Mouse (Mus musculus) midbrain, embryonic 12.5 days (tissue): ENCODE data around the gene Heg1. TPM values are rescaled to one million over a fixed set of nuclear protein-coding genes. Genes with fewer than 3 reads are reported as not detected.

ENCODE experiments used
- ATAC-seq: fragments of 200-750 bp; cut with Nextera tagmentation; 2 replicates; pipeline ENCODE4 v1.8.0; 2017; ENCODE audit warnings: low read depth, moderate TSS enrichment, moderate library complexity; ENCODE audit not compliant: low FRiP score
- H3K27ac ChIP-seq: fragments of 300-500 bp; sonication (generic); replicated peaks from 2 replicates; pipeline ENCODE4 v1.5.1; 2016; ENCODE audit warnings: mild to moderate bottlenecking
- H3K27me3 ChIP-seq: fragments of 300-500 bp; sonication (generic); 2 replicates; pipeline ENCODE4 v1.6.1; 2016; ENCODE audit warnings: mild to moderate bottlenecking
- H3K36me3 ChIP-seq: fragments of 300-500 bp; sonication (generic); 2 replicates; pipeline ENCODE4 v1.6.1; 2016
- H3K4me1 ChIP-seq: fragments of 300-500 bp; sonication (generic); 2 replicates; pipeline ENCODE4 v1.6.1; 2016
- H3K4me2 ChIP-seq: fragments of 300-500 bp; sonication (generic); replicated peaks from 2 replicates; pipeline ENCODE4 v1.6.1; 2016; ENCODE audit warnings: mild to moderate bottlenecking, moderate library complexity
- H3K4me3 ChIP-seq: fragments of 300-500 bp; sonication (generic); 2 replicates; pipeline ENCODE4 v1.5.1; 2016; ENCODE audit warnings: mild to moderate bottlenecking
- H3K9ac ChIP-seq: fragments of 300-500 bp; sonication (generic); replicated peaks from 2 replicates; pipeline ENCODE4 v1.6.1; 2016; ENCODE audit warnings: mild to moderate bottlenecking, moderate library complexity
- H3K9me3 ChIP-seq: fragments of 300-500 bp; sonication (generic); 2 replicates; pipeline ENCODE4 v1.6.1; 2016; ENCODE audit warnings: mild to moderate bottlenecking
- WGBS: fragments of 180-500 bp; shearing (Covaris S2); methylation state at CpG from one replicate; pipeline ENCODE4 v1.1.7; 2016; 5-methylcytosine and 5-hydroxymethylcytosine counted together
- polyA plus RNA-seq: library from polyadenylated mRNA; unstranded; fragments of >200 nt; fragmentation: Nextera tagmentation; extraction: Ambion mirVana; gene quantifications from 2 replicates; pipeline ENCODE4 v1.2.1, GENCODE M21; 2016

Heg1 gene
- polyA plus RNA-seq, 1 experiment from 2014 or later, result 34.1 TPM

GRCm38 (mm10) chr16:33723983-33724382, 39.8 kb downstream of the Heg1 start:
- ATAC-seq, result no peak
- no peak overlapping the region for H3K27ac ChIP-seq
- H3K4me3 ChIP-seq, result no peak overlapping the region
- peaks cover 78% of the 10 kb centered on the region for H3K36me3 ChIP-seq
- no peak overlapping the region for H3K4me2 ChIP-seq
- H3K4me1 ChIP-seq, result peaks cover 10% of the 10 kb centered on the region
- no peak overlapping the region for H3K9ac ChIP-seq
- WGBS, result 94% methylated on average over 3 of the region's 3 CpGs
- no peaks in the 10 kb centered on the region for H3K27me3 ChIP-seq
- H3K9me3 ChIP-seq, result peaks cover 7% of the 10 kb centered on the region

GRCm38 (mm10) chr16:33726261-33726660, 42.1 kb downstream of the Heg1 start:
- 97% methylated on average over 17 of the region's 17 CpGs for WGBS
- Histone ChIP-seq H3K9me3 (peaks cover 7% of the 10 kb centered on the region), H3K4me1 (peaks cover 10% of the 10 kb centered on the region), H3K36me3 (peaks cover 83% of the 10 kb centered on the region), H3K4me3 (no peak overlapping the region), H3K4me2 (no peak overlapping the region), H3K27me3 (no peaks in the 10 kb centered on the region), H3K27ac (no peak overlapping the region), H3K9ac (no peak overlapping the region)
- no peak for ATAC-seq

- ATAC-seq, result no peak
- H3K36me3 ChIP-seq, result peaks cover 81% of the 10 kb centered on the region
- 93% methylated on average over 7 of the region's 7 CpGs for WGBS
Measured at GRCm38 (mm10) chr16:33726892-33727291, 42.7 kb downstream of the Heg1 start.

GRCm38 (mm10) chr16:33728427-33728826, 44.3 kb downstream of the Heg1 start:
- no peak overlapping the region for H3K4me2 ChIP-seq
- ATAC-seq, result no peak
- peaks cover 7% of the 10 kb centered on the region for H3K9me3 ChIP-seq
- H3K27me3 ChIP-seq, result no peaks in the 10 kb centered on the region
- no peak overlapping the region for H3K9ac ChIP-seq
- peaks cover 72% of the 10 kb centered on the region for H3K36me3 ChIP-seq
- H3K27ac ChIP-seq, result 0 out of 2 replicates have a peak overlapping the region, but pooled peaks have one; percentile 10
- 63% methylated on average over 13 of the region's 13 CpGs for WGBS
- H3K4me1 ChIP-seq, result peaks cover 19% of the 10 kb centered on the region
- H3K4me3 ChIP-seq, result no peak overlapping the region

More at GRCm38 (mm10) chr16:33726892-33727291, 42.7 kb downstream of the Heg1 start:
- H3K27me3 ChIP-seq, result no peaks in the 10 kb centered on the region
- no peak overlapping the region for H3K27ac ChIP-seq
- H3K4me3 ChIP-seq, result no peak overlapping the region
- H3K9me3 ChIP-seq, result peaks cover 7% of the 10 kb centered on the region
- no peak overlapping the region for H3K9ac ChIP-seq
- peaks cover 10% of the 10 kb centered on the region for H3K4me1 ChIP-seq
- no peak overlapping the region for H3K4me2 ChIP-seq

GRCm38 (mm10) chr16:33731291-33731690, 47.1 kb downstream of the Heg1 start:
- Histone ChIP-seq H3K36me3 (peaks cover 50% of the 10 kb centered on the region), H3K4me2 (no peak overlapping the region), H3K4me3 (no peak overlapping the region), H3K27me3 (no peaks in the 10 kb centered on the region), H3K4me1 (peaks cover 39% of the 10 kb centered on the region), H3K9me3 (no peaks in the 10 kb centered on the region), H3K27ac (no peak overlapping the region), H3K9ac (no peak overlapping the region)
- WGBS, result 88% methylated on average over 12 of the region's 12 CpGs
- no peak for ATAC-seq

- H3K4me1 ChIP-seq, result peaks cover 49% of the 10 kb centered on the region
Measured at GRCm38 (mm10) chr16:33732237-33732749, 48.1 kb downstream of the Heg1 start.

GRCm38 (mm10) chr16:33732846-33733580, 48.8 kb downstream of the Heg1 start:
- WGBS, result 57% methylated on average over 15 of the region's 15 CpGs
- peak overlapping the region; percentile 83 for H3K27ac ChIP-seq

More at GRCm38 (mm10) chr16:33732237-33732749, 48.1 kb downstream of the Heg1 start:
- no peak overlapping the region for H3K4me3 ChIP-seq
- peaks cover 40% of the 10 kb centered on the region for H3K36me3 ChIP-seq
- no peaks in the 10 kb centered on the region for H3K27me3 ChIP-seq
- H3K9me3 ChIP-seq, result no peaks in the 10 kb centered on the region
- H3K4me2 ChIP-seq, result no peak overlapping the region
- H3K9ac ChIP-seq, result no peak overlapping the region
- 78% methylated on average over 6 of the region's 6 CpGs for WGBS
- no peak for ATAC-seq
- no peak overlapping the region; the same call in 1 of the 2 replicates for H3K27ac ChIP-seq

GRCm38 (mm10) chr16:33733864-33734263, 49.7 kb downstream of the Heg1 start:
- Histone ChIP-seq H3K9ac (no peak overlapping the region), H3K9me3 (no peaks in the 10 kb centered on the region), H3K4me3 (no peak overlapping the region), H3K27me3 (no peaks in the 10 kb centered on the region), H3K27ac (peak overlapping the region; percentile 83), H3K4me1 (peaks cover 53% of the 10 kb centered on the region), H3K36me3 (peaks cover 30% of the 10 kb centered on the region), H3K4me2 (no peak overlapping the region)
- WGBS, result 81% methylated on average over 6 of the region's 6 CpGs
- 0 out of 2 replicates have a peak, but pooled peaks have one; percentile 1 for ATAC-seq

More at GRCm38 (mm10) chr16:33732846-33733580, 48.8 kb downstream of the Heg1 start:
- Histone ChIP-seq H3K4me2 (no peak overlapping the region), H3K9ac (no peak overlapping the region), H3K4me3 (no peak overlapping the region), H3K36me3 (peaks cover 32% of the 10 kb centered on the region), H3K4me1 (peaks cover 49% of the 10 kb centered on the region), H3K9me3 (no peaks in the 10 kb centered on the region), H3K27me3 (no peaks in the 10 kb centered on the region)
- ATAC-seq, result no peak

- Histone ChIP-seq H3K4me2 (no peak overlapping the region), H3K9me3 (no peaks in the 10 kb centered on the region), H3K27ac (peak overlapping the region; percentile 83), H3K4me3 (no peak overlapping the region), H3K4me1 (peaks cover 56% of the 10 kb centered on the region), H3K27me3 (no peaks in the 10 kb centered on the region), H3K36me3 (peaks cover 24% of the 10 kb centered on the region), H3K9ac (no peak overlapping the region)
- ATAC-seq, result peak; percentile 86
- WGBS, result 6% methylated on average over 10 of the region's 10 CpGs
Measured at GRCm38 (mm10) chr16:33734545-33734944, 50.4 kb downstream of the Heg1 start.

- Histone ChIP-seq H3K4me2 (no peak overlapping the region), H3K27ac (peak overlapping the region; percentile 83), H3K4me3 (no peak overlapping the region), H3K9me3 (no peaks in the 10 kb centered on the region), H3K36me3 (peaks cover 18% of the 10 kb centered on the region), H3K9ac (no peak overlapping the region), H3K4me1 (peaks cover 63% of the 10 kb centered on the region), H3K27me3 (no peaks in the 10 kb centered on the region)
- no peak for ATAC-seq
- 33% methylated on average over 5 of the region's 5 CpGs for WGBS
Measured at GRCm38 (mm10) chr16:33735238-33735637, 51.1 kb downstream of the Heg1 start.

- peaks cover 69% of the 10 kb centered on the region for H3K4me1 ChIP-seq
- H3K36me3 ChIP-seq, result peaks cover 13% of the 10 kb centered on the region
- no peak overlapping the region for H3K4me3 ChIP-seq
- no peaks in the 10 kb centered on the region for H3K27me3 ChIP-seq
- no peak overlapping the region for H3K4me2 ChIP-seq
- peak overlapping the region; percentile 83 for H3K27ac ChIP-seq
- H3K9me3 ChIP-seq, result no peaks in the 10 kb centered on the region
- 48% methylated on average over 5 of the region's 5 CpGs for WGBS
- H3K9ac ChIP-seq, result no peak overlapping the region
- ATAC-seq, result no peak
Measured at GRCm38 (mm10) chr16:33735791-33736190, 51.6 kb downstream of the Heg1 start.

GRCm38 (mm10) chr16:33736746-33737145, 52.6 kb downstream of the Heg1 start:
- 74% methylated on average over 6 of the region's 6 CpGs for WGBS
- H3K4me1 ChIP-seq, result peaks cover 78% of the 10 kb centered on the region

More at GRCm38 (mm10) chr16:33736746-33737145, 52.6 kb downstream of the Heg1 start:
- Histone ChIP-seq H3K4me2 (no peak overlapping the region), H3K36me3 (peaks cover 5% of the 10 kb centered on the region), H3K27me3 (no peaks in the 10 kb centered on the region), H3K27ac (no peak overlapping the region), H3K9me3 (no peaks in the 10 kb centered on the region), H3K4me3 (no peak overlapping the region), H3K9ac (no peak overlapping the region)
- no peak for ATAC-seq
